Mouse (Mus musculus): ENCODE data around the gene Chrne. TPM values are rescaled to one million over a fixed set of nuclear protein-coding genes. Genes with fewer than 3 reads are reported as not detected.

Gene Chrne
- total RNA-seq (2015; ENCODE audit: low replicate concordance): not detected in 2 replicates
- total RNA-seq (2017; ENCODE audit: low replicate concordance): not detected in 2 replicates

- ATAC-seq (replicated peaks; ENCODE audit: low FRiP score, poor library complexity, severe bottlenecking): no peak
Observed at GRCm38 (mm10) chr11:70619101-70619500, at the start of gene Chrne. Gene Chrne, minus strand, starts transcription at chr11:70619216.

- ATAC-seq (replicated peaks; ENCODE audit: low FRiP score, poor library complexity, severe bottlenecking): peak; percentile 52
Observed at GRCm38 (mm10) chr11:70668335-70668770, 49.3 kb upstream of the Chrne start.

- ATAC-seq (replicated peaks; ENCODE audit: low FRiP score, poor library complexity, severe bottlenecking): no peak
Observed at GRCm38 (mm10) chr11:70667271-70668150, 48.5 kb upstream of the Chrne start.

- no peak for ATAC-seq (replicated peaks; ENCODE audit: low FRiP score, poor library complexity, severe bottlenecking)
Observed at GRCm38 (mm10) chr11:70666687-70667086, 47.7 kb upstream of the Chrne start.

- no peak for ATAC-seq (replicated peaks; ENCODE audit: low FRiP score, poor library complexity, severe bottlenecking)
Observed at GRCm38 (mm10) chr11:70664741-70665140, 45.7 kb upstream of the Chrne start.

- ATAC-seq (replicated peaks; ENCODE audit: low FRiP score, poor library complexity, severe bottlenecking): no peak
Observed at GRCm38 (mm10) chr11:70663957-70664356, 44.9 kb upstream of the Chrne start.

- no peak for ATAC-seq (replicated peaks; ENCODE audit: low FRiP score, poor library complexity, severe bottlenecking)
Observed at GRCm38 (mm10) chr11:70663101-70663500, 44.1 kb upstream of the Chrne start.

- ATAC-seq (replicated peaks; ENCODE audit: low FRiP score, poor library complexity, severe bottlenecking): no peak
Observed at GRCm38 (mm10) chr11:70660571-70660970, 41.6 kb upstream of the Chrne start.

- ATAC-seq (replicated peaks; ENCODE audit: low FRiP score, poor library complexity, severe bottlenecking): no peak
Observed at GRCm38 (mm10) chr11:70658942-70659341, 39.9 kb upstream of the Chrne start.

- no peak for ATAC-seq (replicated peaks; ENCODE audit: low FRiP score, poor library complexity, severe bottlenecking)
Observed at GRCm38 (mm10) chr11:70658521-70658920, 39.5 kb upstream of the Chrne start.

GRCm38 (mm10) chr11:70657991-70658390 lies 39.0 kb upstream of the Chrne start:
- ATAC-seq (replicated peaks; ENCODE audit: low FRiP score, poor library complexity, severe bottlenecking): no peak

GRCm38 (mm10) chr11:70657573-70657972 lies 38.6 kb upstream of the Chrne start:
- no peak for ATAC-seq (replicated peaks; ENCODE audit: low FRiP score, poor library complexity, severe bottlenecking)

GRCm38 (mm10) chr11:70656964-70657363 lies 37.9 kb upstream of the Chrne start, which contains the start of gene Eno3:
Gene Eno3, plus strand, starts transcription at chr11:70657202.
- no peak for ATAC-seq (replicated peaks; ENCODE audit: low FRiP score, poor library complexity, severe bottlenecking)

GRCm38 (mm10) chr11:70656456-70656927 lies 37.5 kb upstream of the Chrne start:
- no peak for ATAC-seq (replicated peaks; ENCODE audit: low FRiP score, poor library complexity, severe bottlenecking)

- ATAC-seq (replicated peaks; ENCODE audit: low FRiP score, poor library complexity, severe bottlenecking): no peak
Observed at GRCm38 (mm10) chr11:70655571-70656455, 36.8 kb upstream of the Chrne start.

GRCm38 (mm10) chr11:70654923-70655570 lies 36.0 kb upstream of the Chrne start:
- peak; percentile 52 for ATAC-seq (replicated peaks; ENCODE audit: low FRiP score, poor library complexity, severe bottlenecking)

GRCm38 (mm10) chr11:70654198-70654922 lies 35.3 kb upstream of the Chrne start, which contains the start of gene Pfn1:
Gene Pfn1, minus strand, starts transcription at chr11:70654644.
- peak; percentile 58 for ATAC-seq (replicated peaks; ENCODE audit: low FRiP score, poor library complexity, severe bottlenecking)

- peak; percentile 54 for ATAC-seq (replicated peaks; ENCODE audit: low FRiP score, poor library complexity, severe bottlenecking)
Observed at GRCm38 (mm10) chr11:70653345-70654197, 34.6 kb upstream of the Chrne start.

Measured in erythroid progenitor cell, adult 5-6 weeks (primary cell).